Mouse (Mus musculus) liver, embryonic 15.5 days (tissue): Measurements from ENCODE around the gene Nudt9. TPM values are rescaled to one million over a fixed set of nuclear protein-coding genes. Genes with fewer than 3 reads are reported as not detected.

Experiments used
- ATAC-seq: fragments of 200-750 bp; cut with Nextera tagmentation; 2 replicates; pipeline ENCODE4 v1.8.0; 2017; ENCODE audit warnings: moderate number of reproducible peaks, mild to moderate bottlenecking, moderate library complexity; ENCODE audit not compliant: insufficient read depth
- H3K27ac ChIP-seq: fragments of 300-500 bp; sonication (generic); replicated peaks from 2 replicates; pipeline ENCODE4 v1.5.1; 2015; ENCODE audit warnings: mild to moderate bottlenecking, inconsistent platforms
- H3K27me3 ChIP-seq: fragments of 300-500 bp; sonication (generic); 2 replicates; pipeline ENCODE4 v1.6.1; 2015; ENCODE audit warnings: mild to moderate bottlenecking, inconsistent platforms
- H3K36me3 ChIP-seq: fragments of 300-500 bp; sonication (generic); replicated peaks from 2 replicates; pipeline ENCODE4 v1.6.1; 2015; ENCODE audit warnings: moderate library complexity, mild to moderate bottlenecking, inconsistent platforms
- H3K4me1 ChIP-seq: fragments of 300-500 bp; sonication (generic); replicated peaks from 2 replicates; pipeline ENCODE4 v1.6.1; 2015; ENCODE audit warnings: inconsistent platforms
- H3K4me2 ChIP-seq: fragments of 300-500 bp; sonication (generic); 2 replicates; pipeline ENCODE4 v1.6.1; 2015; ENCODE audit warnings: moderate library complexity, mild to moderate bottlenecking, inconsistent platforms
- H3K4me3 ChIP-seq: fragments of 300-500 bp; sonication (generic); replicated peaks from 2 replicates; pipeline ENCODE4 v1.5.1; 2015; ENCODE audit warnings: mild to moderate bottlenecking, inconsistent platforms
- H3K9ac ChIP-seq: fragments of 300-500 bp; sonication (generic); 2 replicates; pipeline ENCODE4 v1.6.1; 2015; ENCODE audit warnings: moderate library complexity, mild to moderate bottlenecking, inconsistent platforms
- H3K9me3 ChIP-seq: fragments of 300-500 bp; sonication (generic); replicated peaks from 2 replicates; pipeline ENCODE4 v1.6.1; 2016; ENCODE audit warnings: inconsistent platforms
- WGBS: fragments of 180-500 bp; shearing (Covaris S2); methylation state at CpG from one replicate; pipeline ENCODE4 v1.1.7; 2015; ENCODE audit warnings: mixed read lengths; ENCODE audit not compliant: insufficient replicate concordance; 5-methylcytosine and 5-hydroxymethylcytosine counted together
- polyA plus RNA-seq: library from polyadenylated mRNA; unstranded; fragments of >200 nt; fragmentation: Nextera tagmentation; extraction: Ambion mirVana; gene quantifications from 2 replicates; pipeline ENCODE4 v1.2.1, GENCODE M21; 2015

The Nudt9 gene
- polyA plus RNA-seq, 1 experiment from 2014 or later = 69.6 TPM

DNA sequence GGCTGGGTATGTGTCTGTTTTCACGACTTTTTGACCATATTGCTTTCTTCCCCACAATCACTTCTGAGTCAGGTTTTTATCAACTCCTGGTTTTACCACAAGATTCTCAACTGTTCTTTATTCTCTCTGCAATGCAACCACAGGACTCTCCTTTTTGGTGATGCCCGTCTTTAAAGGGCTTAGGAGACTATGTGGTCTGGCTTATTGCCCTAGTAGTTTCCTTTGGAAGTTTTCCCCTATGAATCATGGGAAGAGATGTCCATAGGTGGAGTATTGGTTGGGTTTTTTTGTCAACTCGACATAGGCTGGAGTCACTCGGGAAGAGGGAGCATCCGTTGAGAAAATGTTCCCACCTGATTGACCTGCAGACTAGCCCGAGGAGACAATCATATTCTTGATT lies 34.6 kb downstream of the Nudt9 start:
- no peak for ATAC-seq
- no peak overlapping the region for H3K4me3 ChIP-seq
- H3K27ac ChIP-seq = no peak overlapping the region
- peaks cover 30% of the 10 kb centered on the region for H3K27me3 ChIP-seq
- 61% methylated on average over 6 of the region's 6 CpGs for WGBS
- no peaks in the 10 kb centered on the region for H3K4me1 ChIP-seq
- H3K36me3 ChIP-seq = no peaks in the 10 kb centered on the region
- no peaks in the 10 kb centered on the region for H3K9me3 ChIP-seq
- no peak overlapping the region for H3K9ac ChIP-seq
- H3K4me2 ChIP-seq = no peak overlapping the region

DNA sequence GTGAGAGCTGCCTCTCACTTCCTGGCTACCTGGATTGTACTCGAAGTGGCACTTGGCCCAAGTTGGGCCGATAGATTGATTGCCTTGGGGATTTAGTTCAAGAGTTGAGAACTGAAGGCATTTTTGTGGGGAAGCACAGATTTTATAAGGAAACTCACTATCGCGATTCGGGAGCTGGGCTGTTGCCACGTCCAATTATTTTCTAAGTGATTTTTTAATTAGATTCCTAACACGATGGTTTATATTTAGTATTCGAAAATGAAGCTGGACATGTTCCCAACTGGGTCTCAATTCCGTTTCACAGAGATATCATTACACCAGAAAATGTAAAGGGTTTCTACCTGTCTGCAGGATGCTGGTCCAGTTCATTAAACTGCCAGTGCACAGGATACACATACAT lies 39.3 kb downstream of the Nudt9 start:
- no peaks in the 10 kb centered on the region for H3K36me3 ChIP-seq
- 66% methylated on average over 9 of the region's 9 CpGs for WGBS
- no peak overlapping the region for H3K27ac ChIP-seq
- H3K9me3 ChIP-seq = no peaks in the 10 kb centered on the region
- no peak for ATAC-seq
- no peaks in the 10 kb centered on the region for H3K27me3 ChIP-seq
- no peak overlapping the region for H3K4me2 ChIP-seq
- H3K9ac ChIP-seq = no peak overlapping the region
- no peak overlapping the region for H3K4me3 ChIP-seq
- no peaks in the 10 kb centered on the region for H3K4me1 ChIP-seq

GRCm38 (mm10) chr5:104089751-104090150 lies 43.6 kb downstream of the Nudt9 start:
- no peak overlapping the region for H3K4me3 ChIP-seq
- no peaks in the 10 kb centered on the region for H3K9me3 ChIP-seq
- no peaks in the 10 kb centered on the region for H3K4me1 ChIP-seq
- H3K27me3 ChIP-seq = no peaks in the 10 kb centered on the region
- no peak overlapping the region for H3K9ac ChIP-seq
- no peak overlapping the region for H3K27ac ChIP-seq
- 48% methylated on average over 2 of the region's 2 CpGs for WGBS
- no peaks in the 10 kb centered on the region for H3K36me3 ChIP-seq
- no peak overlapping the region for H3K4me2 ChIP-seq
- no peak for ATAC-seq

DNA sequence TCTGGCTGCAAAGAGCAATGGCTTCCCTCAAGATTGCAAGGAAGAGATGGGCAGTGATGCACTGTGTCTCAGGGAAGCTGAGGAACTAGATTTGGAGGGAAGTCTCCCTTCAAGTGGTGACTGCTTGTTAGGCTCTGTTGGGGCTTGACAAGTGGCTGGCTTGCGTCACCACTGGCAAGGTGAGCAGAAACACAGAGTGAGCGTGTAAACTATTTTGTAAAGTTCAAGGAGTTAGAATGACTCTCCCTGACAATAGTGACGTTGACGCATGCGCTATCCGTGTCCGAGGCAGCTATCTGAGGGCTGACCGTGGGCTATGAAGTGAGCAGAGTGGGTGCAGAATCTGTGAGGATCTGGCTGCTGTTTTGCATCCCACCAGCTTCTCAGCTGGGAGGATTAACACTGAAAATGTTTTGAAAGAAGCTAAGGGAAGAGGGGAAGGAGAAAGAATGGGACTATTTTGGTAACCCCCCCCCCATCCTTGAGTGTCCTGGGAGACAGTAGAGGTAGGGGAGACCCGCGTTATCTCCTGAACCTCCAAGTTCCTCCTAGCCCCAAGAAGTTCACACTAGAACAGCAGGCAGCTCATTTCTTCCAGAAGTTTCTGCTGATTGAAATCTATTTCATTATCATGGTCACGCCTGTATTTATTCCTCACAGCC lies 49.4 kb downstream of the Nudt9 start:
- Histone ChIP-seq H3K27me3 (no peaks in the 10 kb centered on the region), H3K9me3 (no peaks in the 10 kb centered on the region), H3K4me1 (no peaks in the 10 kb centered on the region), H3K4me3 (no peak overlapping the region), H3K9ac (no peak overlapping the region), H3K27ac (no peak overlapping the region), H3K36me3 (no peaks in the 10 kb centered on the region), H3K4me2 (no peak overlapping the region)
- WGBS = 62% methylated on average over 11 of the region's 11 CpGs
- no peak for ATAC-seq

GRCm38 (mm10) chr5:104096078-104096938 lies 50.2 kb downstream of the Nudt9 start:
- Histone ChIP-seq H3K9ac (no peak overlapping the region), H3K27me3 (no peaks in the 10 kb centered on the region), H3K27ac (no peak overlapping the region), H3K4me3 (no peak overlapping the region), H3K4me1 (no peaks in the 10 kb centered on the region), H3K9me3 (no peaks in the 10 kb centered on the region), H3K36me3 (no peaks in the 10 kb centered on the region), H3K4me2 (no peak overlapping the region)
- ATAC-seq = no peak
- 54% methylated on average over 16 of the region's 16 CpGs for WGBS

DNA sequence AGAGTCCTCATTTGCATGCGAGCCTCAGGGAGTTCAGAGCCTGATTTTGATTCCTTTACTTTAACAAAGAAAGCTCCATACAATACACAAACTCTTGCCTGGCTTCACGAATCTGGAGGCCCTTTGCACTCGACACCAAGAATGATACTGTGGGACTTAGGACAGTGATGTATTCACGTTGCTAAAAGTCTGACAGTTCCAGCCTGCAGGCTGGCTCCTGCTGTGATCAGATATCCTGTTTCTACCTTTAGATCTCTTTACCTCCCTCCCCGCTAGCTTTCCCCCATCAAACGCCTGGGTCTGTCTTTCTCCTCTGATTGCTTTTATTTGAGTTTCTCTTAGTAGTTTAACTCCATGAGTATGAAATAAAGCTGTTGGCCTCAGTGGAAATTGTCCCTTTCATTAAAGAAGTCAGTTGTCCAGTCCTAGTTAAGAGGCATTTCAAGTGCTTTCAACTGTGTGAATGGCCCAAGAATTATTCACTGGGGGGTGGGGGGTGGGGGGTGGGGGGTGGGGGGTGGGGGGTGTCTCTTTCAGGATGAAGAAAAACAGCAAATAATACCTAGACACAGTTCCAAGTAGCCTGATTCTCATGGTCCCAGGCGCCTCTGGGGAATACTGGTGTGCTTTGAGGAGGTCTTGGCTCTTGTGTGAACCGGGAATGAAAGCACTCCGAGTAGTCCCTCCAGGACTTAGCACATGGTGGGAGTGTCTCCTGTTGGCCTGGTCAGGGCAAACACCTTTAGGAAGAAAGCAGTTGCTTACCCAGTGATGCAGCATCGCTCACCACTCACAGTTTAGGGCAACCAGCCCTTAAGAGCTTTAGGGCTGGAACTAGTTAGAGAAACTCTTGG lies 55.8 kb downstream of the Nudt9 start:
- WGBS = 41% methylated on average over 10 of the region's 10 CpGs
- H3K4me2 ChIP-seq = no peak overlapping the region
- H3K27ac ChIP-seq = no peak overlapping the region
- ATAC-seq = no peak
- H3K9ac ChIP-seq = no peak overlapping the region
- H3K4me1 ChIP-seq = no peaks in the 10 kb centered on the region
- no peaks in the 10 kb centered on the region for H3K9me3 ChIP-seq
- no peaks in the 10 kb centered on the region for H3K27me3 ChIP-seq
- no peaks in the 10 kb centered on the region for H3K36me3 ChIP-seq
- no peak overlapping the region for H3K4me3 ChIP-seq

- no peak overlapping the region for H3K4me3 ChIP-seq
- 50% methylated on average over 4 of the region's 4 CpGs for WGBS
- no peaks in the 10 kb centered on the region for H3K9me3 ChIP-seq
- no peak overlapping the region for H3K9ac ChIP-seq
- no peaks in the 10 kb centered on the region for H3K36me3 ChIP-seq
- H3K4me2 ChIP-seq = no peak overlapping the region
- no peak for ATAC-seq
- H3K27ac ChIP-seq = no peak overlapping the region
- H3K27me3 ChIP-seq = no peaks in the 10 kb centered on the region
- no peaks in the 10 kb centered on the region for H3K4me1 ChIP-seq
Measured at GRCm38 (mm10) chr5:104103171-104103570, 57.1 kb downstream of the Nudt9 start.

GRCm38 (mm10) chr5:104104111-104104510 lies 58.0 kb downstream of the Nudt9 start:
- H3K4me3 ChIP-seq = no peak overlapping the region
- ATAC-seq = no peak
- WGBS = 57% methylated on average over 2 of the region's 2 CpGs
- no peak overlapping the region for H3K27ac ChIP-seq
- H3K4me1 ChIP-seq = no peaks in the 10 kb centered on the region
- no peaks in the 10 kb centered on the region for H3K9me3 ChIP-seq
- no peak overlapping the region for H3K4me2 ChIP-seq
- H3K36me3 ChIP-seq = no peaks in the 10 kb centered on the region
- H3K27me3 ChIP-seq = no peaks in the 10 kb centered on the region
- no peak overlapping the region for H3K9ac ChIP-seq

DNA sequence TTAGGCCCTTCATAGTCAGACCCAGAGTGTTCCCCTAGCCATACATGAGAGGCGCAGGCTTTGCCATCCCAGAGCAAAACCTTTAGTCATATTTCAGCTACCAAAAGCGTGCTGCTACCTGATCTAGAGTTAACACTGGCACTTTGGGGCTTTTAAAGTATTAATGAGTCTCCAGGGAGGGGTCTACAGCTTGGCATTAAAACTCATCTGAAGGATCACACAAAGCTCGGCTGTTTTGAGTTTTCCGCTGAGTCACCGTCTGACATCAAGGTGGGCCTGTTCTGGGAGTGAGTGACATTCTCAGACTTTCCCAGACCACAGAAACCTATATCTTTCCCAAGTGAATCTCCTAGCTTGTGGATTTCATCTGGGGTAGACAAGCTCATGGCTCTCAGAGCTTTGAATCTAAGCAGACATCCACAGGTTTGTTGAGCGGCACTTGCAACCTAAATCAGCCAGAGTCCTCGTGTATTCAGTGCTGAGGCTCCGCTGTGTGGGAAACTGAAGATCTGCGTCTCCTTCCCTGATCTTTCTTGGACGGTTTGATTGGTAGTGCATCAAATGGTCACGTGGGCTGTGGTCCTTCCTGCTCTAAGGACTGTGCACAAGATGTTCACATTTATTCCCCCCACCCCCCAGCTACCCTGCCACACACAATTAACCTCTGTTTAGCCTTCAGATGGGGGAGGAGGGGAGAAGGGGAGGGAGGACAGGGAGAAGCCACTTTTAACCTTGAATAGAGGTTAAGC lies 62.2 kb downstream of the Nudt9 start:
- H3K4me1 ChIP-seq = no peaks in the 10 kb centered on the region
- H3K36me3 ChIP-seq = no peaks in the 10 kb centered on the region
- H3K27me3 ChIP-seq = no peaks in the 10 kb centered on the region
- no peak overlapping the region for H3K27ac ChIP-seq
- no peaks in the 10 kb centered on the region for H3K9me3 ChIP-seq
- no peak overlapping the region for H3K9ac ChIP-seq
- ATAC-seq = no peak
- H3K4me2 ChIP-seq = no peak overlapping the region
- 60% methylated on average over 11 of the region's 11 CpGs for WGBS
- H3K4me3 ChIP-seq = no peak overlapping the region

DNA sequence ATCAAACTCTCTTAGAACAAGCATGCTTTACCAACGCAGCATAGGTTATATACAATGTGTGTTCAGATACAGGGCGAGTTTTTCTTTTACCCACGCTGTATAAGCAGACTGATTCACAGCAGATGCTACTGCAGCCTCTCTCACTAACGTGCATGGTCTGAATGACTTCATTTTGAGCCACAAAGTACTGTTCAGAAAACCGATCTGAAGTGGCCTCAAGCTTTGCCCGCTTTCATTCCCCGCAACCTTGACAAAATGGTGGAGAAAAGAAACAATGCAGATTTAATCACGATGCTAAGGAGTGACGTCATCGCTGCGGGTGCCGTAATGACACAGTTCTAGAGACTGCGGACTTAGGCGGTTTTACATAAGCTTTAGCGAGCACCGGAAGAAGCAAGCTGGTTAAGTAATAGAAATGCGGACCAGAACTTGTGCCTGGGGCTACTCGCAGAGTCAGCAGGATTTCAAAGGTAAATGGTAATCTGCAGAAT lies 62.8 kb downstream of the Nudt9 start:
- no peak for ATAC-seq
- H3K4me1 ChIP-seq = no peaks in the 10 kb centered on the region
- 22% methylated on average over 18 of the region's 18 CpGs for WGBS
- H3K27me3 ChIP-seq = no peaks in the 10 kb centered on the region
- no peaks in the 10 kb centered on the region for H3K36me3 ChIP-seq
- no peak overlapping the region for H3K4me3 ChIP-seq
- H3K9ac ChIP-seq = no peak overlapping the region
- no peaks in the 10 kb centered on the region for H3K9me3 ChIP-seq
- no peak overlapping the region for H3K4me2 ChIP-seq
- H3K27ac ChIP-seq = no peak overlapping the region
